Mouse (Mus musculus): ENCODE data around the gene Tcte3. TPM values are rescaled to one million over a fixed set of nuclear protein-coding genes. Genes with fewer than 3 reads are reported as not detected.

Gene Tcte3
- total RNA-seq, 2 experiments from 2014 or later = 2.0 to 2.6 TPM

Other genes starting within 250 kb of the Tcte3 start
- gene Wdr27, start 98.3 kb downstream of the Tcte3 start, total RNA-seq (2021) = 1 to 10 TPM; 5.9 to 6.1 TPM
- 10 to 100 TPM; 19.7 to 21.6 TPM for gene 1600012H06Rik, start 98.3 kb downstream of the Tcte3 start, total RNA-seq (2021)
- gene Phf10, start 80.2 kb downstream of the Tcte3 start, total RNA-seq (2021) = 10 to 100 TPM; 66.8 to 70.0 TPM
- 1 to 10 TPM; 6.1 to 7.7 TPM for gene 9030025P20Rik, start 63.0 kb downstream of the Tcte3 start, total RNA-seq (2021)
- gene Gm3417, start 62.7 kb downstream of the Tcte3 start, total RNA-seq (2021) = not detected
- 1 to 10 TPM; 5.0 to 5.2 TPM for gene Gm3435, start 31.3 kb downstream of the Tcte3 start, total RNA-seq (2021)
- 10 to 100 TPM; 46.4 to 56.9 TPM for gene Ermard, start 280 bp downstream of the Tcte3 start, total RNA-seq (2021)
- gene Gm3448, start within 50 bp of the Tcte3 start, total RNA-seq (2021) = 1 to 10 TPM; 6.0 to 7.5 TPM